Mouse (Mus musculus) retina, embryonic 14.5 days (tissue): ENCODE measurements around the gene Gas2l2.

Experiments
- DNase-seq: peaks from one replicate; pipeline ENCODE4 v3.0.0-alpha.2; 2015; ENCODE audit warnings: low spot score

The Gas2l2 gene

DNA sequence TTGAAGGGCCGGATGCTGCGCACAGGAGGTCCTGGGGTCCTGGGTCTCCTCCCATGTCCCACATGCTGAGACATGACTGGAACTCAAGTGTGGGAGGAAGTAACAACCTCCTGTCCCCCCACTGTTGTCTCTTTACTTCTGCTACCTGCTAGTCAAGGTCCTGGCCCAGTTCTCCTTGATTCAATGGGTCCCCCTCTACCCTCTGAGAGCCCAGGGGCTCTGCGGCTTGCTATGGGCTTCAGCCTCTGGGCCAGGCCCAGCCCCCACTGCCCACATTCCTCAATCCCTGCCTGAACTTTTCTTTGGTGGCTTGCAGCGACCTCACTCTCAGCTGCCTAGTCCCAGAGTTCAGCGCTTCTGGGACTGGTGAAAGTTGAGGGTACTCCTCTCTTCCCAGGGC lies at the start of gene Gas2l2:
Gas2l2 (minus strand) TSS at position 101 of the 400 bp plus-strand sequence.
- DNase-seq: no peak

DNA sequence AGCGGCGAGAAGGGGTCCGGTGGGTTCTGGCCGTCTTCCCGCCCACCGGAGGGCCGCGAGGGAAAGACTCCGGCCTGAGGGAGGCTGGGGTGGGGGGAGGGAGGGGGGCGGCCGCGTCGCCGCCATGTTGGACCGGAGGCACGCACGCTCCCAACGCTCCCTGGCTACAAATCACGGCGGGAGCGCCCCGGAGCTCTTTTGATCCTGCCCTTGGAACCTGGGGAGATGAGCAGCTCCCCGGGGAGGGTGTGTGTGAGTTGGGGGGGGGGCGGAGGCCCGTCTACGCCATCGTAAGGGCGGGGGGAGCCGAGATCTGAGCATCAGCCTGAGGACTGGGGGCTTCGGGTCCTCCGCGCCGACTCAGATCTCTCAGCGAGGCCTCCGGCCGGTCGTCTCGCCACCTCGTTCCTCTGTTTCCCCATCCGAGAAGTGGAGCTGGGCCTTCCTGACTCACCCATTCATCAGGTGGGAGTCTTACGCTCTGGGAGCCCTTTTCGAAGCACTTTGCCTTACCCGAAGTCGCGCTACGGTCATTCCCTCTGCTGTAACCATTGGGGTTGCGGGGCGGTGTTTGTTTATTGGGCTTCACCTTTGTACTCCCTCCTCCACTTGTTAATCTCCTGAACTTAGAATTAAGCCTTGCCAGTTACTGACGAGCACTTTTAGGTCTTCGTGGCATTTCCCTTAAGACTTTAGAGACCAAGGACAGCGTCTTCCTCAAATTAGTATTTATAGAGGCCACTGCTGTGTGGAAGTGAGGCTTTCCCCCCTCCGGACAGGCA lies 44.2 kb upstream of the Gas2l2 start:
- DNase-seq: no peak

GRCm38 (mm10) chr11:83472324-83473234 lies 43.3 kb upstream of the Gas2l2 start, which contains the start of gene Taf15:
Taf15 (plus strand) TSS chr11:83473086.
- DNase-seq: peak; percentile 99

GRCm38 (mm10) chr11:83471766-83472165 lies 42.5 kb upstream of the Gas2l2 start:
- no peak for DNase-seq

DNA sequence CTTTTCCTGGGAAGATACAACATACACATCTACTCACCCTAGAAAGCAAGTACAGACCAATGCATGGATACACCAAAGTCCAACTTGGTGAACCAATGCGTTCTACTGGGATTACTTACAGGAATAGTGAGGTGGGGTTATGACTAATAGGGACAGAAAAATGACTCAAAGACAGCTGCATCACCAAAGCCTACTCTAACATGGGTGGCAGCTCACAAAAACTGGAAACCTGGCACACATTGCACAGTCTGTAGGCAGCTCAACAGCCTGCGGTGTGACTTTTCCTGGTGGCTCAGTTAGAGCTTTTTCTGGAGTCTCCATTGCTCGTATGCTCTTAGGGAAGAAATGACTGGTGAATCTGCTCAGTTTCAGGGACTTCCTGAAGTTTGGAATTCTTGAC lies 39.5 kb upstream of the Gas2l2 start:
- no peak for DNase-seq

DNA sequence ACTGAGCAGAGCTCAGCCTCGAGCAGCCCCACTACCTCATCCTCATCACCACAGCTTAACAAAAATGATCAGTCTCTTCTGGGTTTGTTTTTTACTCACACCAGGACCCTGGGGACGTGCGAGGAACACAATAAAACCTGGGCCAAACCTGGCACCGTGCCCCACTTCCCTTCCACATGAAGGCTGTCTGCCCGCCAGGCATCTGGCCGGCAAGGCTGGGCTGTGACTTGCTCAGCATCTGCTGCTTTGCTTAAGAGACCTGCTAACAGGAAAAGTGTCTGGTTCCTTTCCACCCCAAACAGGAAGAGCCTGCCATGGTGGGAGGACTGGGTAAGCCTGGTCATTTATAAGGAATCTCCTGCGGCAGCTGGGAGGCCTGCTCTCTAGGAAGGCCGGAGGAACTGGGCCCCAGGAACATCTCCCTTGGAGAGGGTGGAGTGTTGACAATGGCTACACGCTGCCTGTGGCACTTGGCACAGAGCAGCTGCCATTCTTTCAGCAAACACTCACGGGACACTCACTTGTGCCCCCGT lies 37.9 kb upstream of the Gas2l2 start:
- no peak for DNase-seq

DNA sequence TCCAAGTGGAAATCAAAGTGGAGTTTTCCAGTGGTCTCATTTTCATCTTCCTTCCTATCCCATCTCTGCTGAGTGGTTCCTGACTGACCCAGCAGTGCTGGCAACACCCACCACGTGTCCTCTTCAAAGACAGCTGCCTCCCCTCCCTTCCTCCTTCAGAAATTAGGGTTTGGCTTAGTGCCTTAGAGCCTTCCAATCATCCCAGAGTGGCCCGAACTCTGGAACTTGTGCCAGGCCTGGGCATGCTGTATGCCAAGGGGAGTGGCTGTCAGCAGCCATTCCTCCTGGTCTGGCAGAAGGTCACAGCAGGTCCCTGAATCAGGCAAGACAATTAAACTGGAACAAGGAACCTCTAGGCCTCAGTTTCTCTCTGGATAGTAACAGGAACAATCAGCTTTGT lies 36.7 kb upstream of the Gas2l2 start:
- DNase-seq: no peak

DNA sequence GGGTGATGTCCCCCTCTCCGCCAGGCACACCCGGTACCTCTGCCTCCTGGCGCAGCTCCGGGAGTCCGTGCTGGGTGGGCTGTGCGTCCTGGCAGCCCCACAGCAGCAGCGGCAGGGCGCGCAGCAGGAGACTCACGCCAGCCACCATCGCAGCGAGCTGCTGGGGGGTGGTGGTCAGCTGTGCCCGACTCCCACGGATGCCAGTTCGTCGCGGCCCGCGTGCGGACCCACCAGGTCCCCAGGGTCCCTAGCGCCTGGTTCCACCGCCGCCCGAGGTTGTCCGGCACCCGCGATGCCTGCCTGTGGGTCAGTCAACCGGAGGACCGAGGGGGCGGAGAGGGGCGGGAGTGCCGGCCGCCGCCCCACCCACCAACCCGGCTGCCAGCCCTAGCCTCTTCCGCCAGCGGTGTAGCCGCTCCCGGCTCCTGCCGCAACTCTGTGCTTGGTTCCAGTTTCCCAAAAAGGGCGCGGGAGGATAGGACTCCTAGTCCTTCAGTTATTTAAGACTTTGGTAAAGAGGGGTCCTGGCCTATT lies 33.5 kb upstream of the Gas2l2 start, which contains the start of gene Mmp28:
Mmp28 (minus strand) TSS at position 361 of the 534 bp plus-strand sequence.
- peak; percentile 70 for DNase-seq

DNA sequence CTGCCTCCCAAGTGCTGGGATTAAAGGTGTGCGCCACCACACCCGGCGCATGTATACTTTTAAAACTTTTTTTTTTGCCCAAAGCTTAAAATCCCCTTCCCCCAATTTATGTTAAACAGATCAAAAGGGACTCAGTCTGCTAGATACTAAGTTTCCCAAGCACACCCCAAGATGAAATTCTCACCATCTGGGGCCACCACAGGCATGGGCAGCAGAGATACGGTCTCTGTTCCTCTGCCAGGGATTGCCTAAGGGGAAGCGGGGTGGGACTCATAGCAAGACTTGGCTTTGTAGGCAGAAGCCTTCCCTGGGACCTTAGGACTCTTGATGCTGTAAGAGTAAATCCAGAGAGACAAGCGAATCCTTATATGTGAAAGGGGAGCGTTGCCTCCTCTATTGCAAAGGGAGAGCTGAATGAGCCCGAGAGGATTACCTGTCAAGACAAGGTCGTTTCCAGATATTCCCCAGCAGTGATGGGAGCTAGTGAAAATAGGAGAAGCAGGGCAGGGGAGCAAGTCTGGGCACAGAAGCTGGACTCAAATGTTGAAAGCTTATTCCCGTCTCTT lies 32.3 kb upstream of the Gas2l2 start:
- DNase-seq: no peak

GRCm38 (mm10) chr11:83457912-83458601 lies 28.8 kb upstream of the Gas2l2 start:
- DNase-seq: no peak

DNA sequence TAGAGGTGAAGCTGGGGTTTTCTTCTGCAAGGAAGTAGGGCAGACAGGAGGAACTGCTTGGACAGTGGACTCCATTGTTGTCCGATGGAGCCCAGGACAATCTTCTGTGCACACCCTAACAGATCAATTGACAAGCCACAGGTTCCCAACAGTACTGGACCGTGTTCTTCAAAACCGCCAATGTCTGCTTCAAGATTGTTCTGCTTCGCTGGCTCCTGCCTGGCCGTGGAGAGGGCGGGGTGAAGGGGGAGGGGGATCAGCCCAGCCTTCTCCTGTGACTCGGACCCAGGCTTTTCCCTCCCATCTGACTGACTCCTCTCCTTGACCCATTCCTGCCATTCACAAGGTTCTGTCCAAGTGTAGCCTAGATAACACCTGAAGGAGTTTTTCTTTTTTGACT lies 28.0 kb upstream of the Gas2l2 start:
- DNase-seq: no peak

- DNase-seq: no peak
Observed at GRCm38 (mm10) chr11:83455608-83456007, 26.4 kb upstream of the Gas2l2 start.

- DNase-seq: no peak
Observed at GRCm38 (mm10) chr11:83454548-83454947, 25.3 kb upstream of the Gas2l2 start.

DNA sequence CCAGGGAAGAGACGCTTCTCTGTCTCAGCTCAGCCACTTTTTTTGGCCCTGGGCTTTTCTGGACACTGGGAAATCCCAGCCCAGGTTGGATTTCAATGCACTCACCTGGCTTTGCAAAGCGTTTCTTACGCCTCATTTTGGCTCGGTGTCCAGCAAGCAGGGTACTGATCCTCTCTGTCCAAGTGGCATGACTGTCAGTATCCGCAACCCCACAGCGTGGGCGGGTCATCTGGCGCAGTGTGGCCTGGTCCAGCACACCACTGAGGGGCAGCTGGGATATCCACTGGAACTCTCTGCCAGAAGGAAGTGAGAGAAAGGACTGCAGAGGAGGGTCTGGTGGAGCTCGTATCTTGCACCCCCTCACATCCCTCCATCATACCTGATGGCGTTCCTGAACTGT lies 22.0 kb upstream of the Gas2l2 start:
- no peak for DNase-seq

GRCm38 (mm10) chr11:83450550-83450949 lies 21.3 kb upstream of the Gas2l2 start:
- no peak for DNase-seq

- DNase-seq: no peak
Observed at GRCm38 (mm10) chr11:83449298-83449697, 20.0 kb upstream of the Gas2l2 start.

DNA sequence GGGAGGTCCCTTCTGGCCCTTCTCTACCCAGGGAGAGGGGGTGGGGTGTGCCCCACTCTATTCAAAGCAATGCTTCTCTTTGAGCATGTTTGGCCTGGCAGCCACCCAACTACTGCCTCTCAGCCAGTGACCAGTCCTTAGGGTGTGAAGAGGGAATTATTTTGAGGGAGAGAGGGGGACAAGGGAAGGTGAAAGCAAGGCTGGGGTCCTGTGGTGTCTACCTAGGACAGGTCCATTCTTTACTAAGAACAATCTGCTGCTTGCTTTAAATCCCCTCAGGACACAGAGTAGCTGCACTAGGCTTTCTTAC lies 19.6 kb upstream of the Gas2l2 start:
- no peak for DNase-seq

DNA sequence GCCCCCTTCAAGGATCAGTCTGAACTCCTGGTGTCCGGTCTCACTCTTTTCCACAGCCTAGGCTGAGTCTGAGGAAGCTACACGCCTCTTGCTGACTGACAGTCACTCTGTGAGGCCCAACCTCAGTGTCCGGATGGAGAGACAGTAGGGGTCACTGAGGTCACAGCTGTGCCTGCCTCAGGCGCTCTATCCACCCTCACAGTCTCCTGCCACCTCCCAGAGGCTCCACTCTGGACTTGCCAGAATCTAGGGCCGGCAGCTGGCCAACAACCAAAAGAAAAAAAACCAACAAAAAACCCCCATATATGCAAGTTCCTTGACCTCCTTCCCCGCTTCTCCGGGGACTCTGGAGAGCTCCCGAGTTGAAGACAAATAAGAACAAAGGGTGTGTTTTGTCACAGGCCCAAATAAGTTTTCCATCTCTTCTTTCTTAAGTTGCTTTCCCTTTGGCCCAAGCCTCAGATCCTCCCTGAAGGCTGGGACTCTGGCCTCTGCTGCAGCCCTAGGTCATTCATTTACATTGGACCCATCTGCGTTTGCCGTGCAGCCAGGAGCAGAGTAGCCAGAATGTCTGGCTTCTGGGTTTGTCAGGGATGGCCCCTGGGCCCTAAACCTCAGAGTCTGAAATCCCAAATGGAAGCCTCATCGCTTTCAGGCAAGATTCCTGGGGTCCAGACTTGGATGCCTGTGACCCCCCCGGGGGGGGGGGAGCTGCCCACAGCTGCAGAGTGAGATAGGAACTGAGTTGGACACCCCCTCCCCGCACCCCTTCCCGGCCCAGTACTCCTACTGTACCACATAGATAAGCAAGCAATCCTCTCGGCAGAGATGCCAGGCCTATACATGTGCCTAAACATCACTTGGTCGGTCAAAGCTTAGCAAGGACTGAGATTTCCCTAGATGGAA lies 19.0 kb upstream of the Gas2l2 start:
- no peak for DNase-seq

DNA sequence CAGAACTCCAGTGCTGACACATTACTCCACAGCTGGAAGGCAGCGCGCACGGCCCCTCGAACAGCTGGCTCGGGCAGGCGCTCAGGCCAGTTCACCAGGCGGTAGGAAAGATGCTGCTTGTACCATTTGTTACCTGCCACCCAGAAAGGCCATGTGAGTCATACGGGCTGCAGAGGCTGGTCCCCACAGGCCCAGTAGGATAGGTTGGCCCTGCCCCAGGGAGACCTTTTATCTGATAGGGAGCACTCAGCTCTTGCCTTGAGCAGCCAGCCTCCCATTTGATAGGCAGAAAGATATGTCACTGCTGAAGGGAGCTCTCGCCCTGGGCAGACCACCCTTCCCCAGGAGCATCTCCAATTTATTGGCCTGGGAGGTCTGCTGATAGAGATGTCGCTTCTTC lies 18.4 kb upstream of the Gas2l2 start:
- DNase-seq: no peak

DNA sequence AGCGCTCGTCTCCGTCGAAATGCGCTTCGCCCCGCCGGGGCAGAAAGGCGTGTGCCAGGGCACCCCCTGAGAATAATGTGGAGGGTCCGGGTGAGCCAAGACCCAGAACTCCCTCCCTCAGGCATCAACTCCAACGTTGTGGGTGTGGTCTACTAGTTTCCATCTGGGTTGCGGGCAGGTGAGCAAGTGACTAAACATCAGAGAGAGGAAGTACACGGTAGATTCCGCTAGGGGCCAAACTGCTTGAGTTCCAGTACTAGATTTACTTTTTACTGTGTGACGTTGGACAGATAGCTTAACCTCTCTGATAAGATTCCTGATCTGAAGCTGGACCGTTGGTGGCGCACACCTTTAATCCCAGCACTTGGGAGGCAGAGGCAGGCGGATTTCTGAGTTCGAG lies 15.7 kb upstream of the Gas2l2 start:
- DNase-seq: no peak

DNA sequence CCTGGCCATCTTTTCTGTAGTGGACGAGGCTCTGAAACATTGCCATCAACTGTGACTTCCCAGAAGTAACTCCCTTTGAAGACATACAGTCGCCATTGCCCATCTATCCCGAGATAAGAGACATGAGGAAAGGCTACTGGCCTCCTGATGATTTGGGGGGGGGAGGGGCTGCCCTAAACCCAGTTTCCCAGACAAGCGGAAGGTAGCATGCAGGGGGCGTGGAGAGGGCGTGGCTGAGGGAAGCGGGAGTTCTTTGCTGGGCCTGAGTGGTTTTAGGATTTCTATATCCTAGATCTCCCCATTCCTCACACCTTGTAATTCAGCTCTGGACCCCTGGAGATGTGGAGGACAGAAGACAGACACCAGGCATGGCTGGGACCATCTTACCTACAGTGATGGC lies 14.6 kb upstream of the Gas2l2 start:
- DNase-seq: no peak
